Mouse (Mus musculus): ENCODE measurements around the gene Dus3l.

DNA sequence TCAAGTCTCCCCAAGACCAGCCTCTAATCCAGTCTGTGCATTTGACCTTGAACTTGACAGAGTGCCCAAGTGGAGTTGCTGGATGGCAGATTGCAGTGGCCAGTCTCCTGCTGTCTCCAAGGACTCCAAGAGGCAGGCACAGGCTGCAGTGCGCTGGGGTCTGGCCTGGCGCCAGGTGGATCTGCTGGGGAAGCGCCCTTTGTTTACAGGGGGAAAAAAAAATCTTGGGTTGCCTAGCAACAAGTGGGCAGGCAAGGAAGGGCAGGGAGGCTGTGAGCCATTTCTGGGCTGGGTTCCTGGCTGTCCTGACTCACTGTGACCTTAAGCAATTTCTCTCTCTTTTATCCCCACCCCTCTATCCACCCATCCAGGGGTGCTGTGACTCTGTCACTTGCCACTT is 45.7 kb downstream of the Dus3l start:
- no peak for TF ChIP-seq MYOD1 (IDR thresholded peaks at IDR 0.05; ENCODE audit: control insufficient read depth, insufficient read length, low read depth)
- TF ChIP-seq CTCF (IDR thresholded peaks at IDR 0.05; ENCODE audit: control insufficient read depth, insufficient read depth, insufficient read length) = no peak
